Mouse (Mus musculus) adrenal gland, adult 18-20 months (tissue): ENCODE measurements around the gene Cwc15. TPM values are rescaled to one million over a fixed set of nuclear protein-coding genes. Genes with fewer than 3 reads are reported as not detected.

ENCODE experiments used
- DNase-seq, 2 experiments: peaks; one replicate each; pipeline ENCODE4 v3.0.0; 2021 to 2022; ENCODE audit warnings: low spot score in 2 of 2
- total RNA-seq, 2 experiments: library from RNA; stranded (reverse); gene quantifications; 1 replicate in 1 of 2; 2 replicates in 1 of 2; pipeline ENCODE4 v1.2.3; 2021

Cwc15 gene
- total RNA-seq, 2 experiments from 2014 or later: 101 to 119 TPM

- no peak for DNase-seq
Measured at GRCm38 (mm10) chr9:14547584-14548365, 47.4 kb downstream of the Cwc15 start.

DNA sequence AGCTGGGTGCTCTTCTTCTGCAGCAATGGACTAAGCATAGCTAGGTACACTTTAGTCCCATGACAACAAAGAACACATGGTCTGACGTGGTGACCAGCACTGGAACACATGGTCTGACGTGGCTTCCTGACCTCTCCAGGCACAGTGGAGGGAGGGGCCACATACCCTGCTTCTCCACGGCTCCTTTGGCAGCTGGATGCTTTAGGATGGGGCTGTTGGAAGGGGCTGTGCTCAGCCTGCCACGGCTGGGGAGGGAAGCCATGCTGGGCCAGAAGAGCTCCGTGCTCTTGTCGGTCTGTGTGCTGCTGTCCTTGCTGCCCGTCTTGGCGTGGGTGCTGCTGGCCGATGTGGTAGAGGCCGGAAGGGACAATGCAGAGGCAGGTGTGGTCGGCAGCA, 47.9 kb downstream of the Cwc15 start:
- no peak for DNase-seq

GRCm38 (mm10) chr9:14558332-14558731, 57.9 kb downstream of the Cwc15 start:
- DNase-seq: no peak

GRCm38 (mm10) chr9:14559430-14559829, 59.0 kb downstream of the Cwc15 start:
- no peak for DNase-seq

GRCm38 (mm10) chr9:14559996-14560395, 59.6 kb downstream of the Cwc15 start:
- DNase-seq: no peak

Other genes starting within 250 kb of the Cwc15 start
- 10 to 100 TPM; 40.6 to 66.1 TPM for gene Sesn3, start 225.6 kb upstream of the Cwc15 start, total RNA-seq
- gene Endod1, start 119.1 kb upstream of the Cwc15 start, total RNA-seq: 10 to 100 TPM; 16.1 to 18.5 TPM
- gene Kdm4d, start 135 bp upstream of the Cwc15 start, total RNA-seq: under 1 TPM; 0.10 to 0.27 TPM
- gene Amotl1, start 144.4 kb downstream of the Cwc15 start, total RNA-seq: 10 to 100 TPM; 30.3 to 45.1 TPM
- under 1 TPM in 1 of 2 experiments, not detected in 1; 0.19 TPM for gene Piwil4, start 240.1 kb downstream of the Cwc15 start, total RNA-seq